Comparison of ENCODE assay signal across 21 mouse cellular contexts in the genomic region with DNA sequence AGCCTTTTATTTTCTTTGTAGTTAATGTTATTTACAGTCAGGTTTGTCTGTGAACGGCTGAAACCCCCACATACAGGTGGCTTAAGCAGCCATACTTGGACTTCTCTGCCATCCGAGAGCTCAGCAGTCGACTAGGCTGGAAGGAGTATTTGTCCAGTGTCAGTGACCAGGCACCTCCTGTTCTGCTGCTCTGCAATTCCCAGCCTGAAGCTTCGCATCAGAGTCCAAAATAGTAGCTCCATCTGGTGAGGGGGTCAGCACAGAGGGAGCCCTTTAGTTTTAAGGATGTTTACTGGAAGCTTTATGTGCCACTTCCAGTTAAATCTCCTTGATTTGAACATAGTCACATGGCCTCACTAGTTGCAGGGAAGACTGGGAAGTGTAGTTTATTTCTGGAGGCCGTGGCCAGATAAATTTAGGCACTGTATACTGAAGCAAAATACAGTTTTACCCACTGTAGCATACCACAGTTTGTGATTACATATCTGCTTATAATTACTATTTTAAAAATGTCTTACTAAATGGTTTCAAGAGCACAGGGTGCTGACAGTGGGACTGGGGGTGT.
A peak's percentile ranks its signal among the peaks of the same experiment; 100 is the strongest.
DNase-seq lines count a peak whose midpoint lies in the region; ATAC-seq and TF ChIP-seq lines count a peak whose summit lies in the region.
"Had no signal": no experiment of that assay in that cellular context is flagged by ENCODE, and none has a peak within 500 bp of the region (broad histone marks: within the 10 kb centered on the region; RNA-seq: fewer than 3 reads in every experiment).

No protein-coding gene starts in this region.

- no peak overlapping the region for H3K9ac ChIP-seq in MEL (ENCODE audit: control insufficient read depth, low read depth, low read length, poor library complexity, severe bottlenecking)
- H3K9ac ChIP-seq: embryonic facial prominence, embryonic 13.5 days; forebrain, embryonic 12.5 days; heart, embryonic 15.5 days; hindbrain, embryonic 13.5 days had no signal

- no peak for TF ChIP-seq POLR2A in MEL (IDR thresholded peaks at IDR 0.05; ENCODE audit: control insufficient read depth in 1 of 2, insufficient read depth in 1 of 2, low read depth in 1 of 2, low read length in 2 of 2, poor library complexity in 1 of 2)

- no peak overlapping the region for H3K27ac ChIP-seq in MEL (ENCODE audit: control insufficient read depth, low read depth, low read length)
- H3K27ac ChIP-seq: embryonic facial prominence, embryonic 13.5 days; forebrain, embryonic 12.5 days; gastrocnemius, adult 2 months; heart, embryonic 15.5 days; hindbrain, embryonic 13.5 days; hindbrain, postnatal 0 days had no signal

- TF ChIP-seq RAD21 in MEL (IDR thresholded peaks at IDR 0.05; ENCODE audit: low read depth, low read length) = no peak

- no peak overlapping the region for H3K4me3 ChIP-seq in MEL (ENCODE audit: control insufficient read depth in 1 of 2, insufficient read depth in 1 of 2, low read depth in 2 of 2, low read length in 2 of 2)
- H3K4me3 ChIP-seq: embryonic facial prominence, embryonic 13.5 days; forebrain, embryonic 12.5 days; gastrocnemius, adult 2 months; heart, embryonic 15.5 days; hindbrain, embryonic 13.5 days had no signal

- no peaks in the 10 kb centered on the region for H3K27me3 ChIP-seq in MEL (ENCODE audit: control insufficient read depth in 1 of 2, insufficient read depth in 2 of 2, low read length in 2 of 2)
- H3K27me3 ChIP-seq: embryonic facial prominence, embryonic 13.5 days; forebrain, embryonic 12.5 days; heart, embryonic 15.5 days; hindbrain, embryonic 13.5 days; Patski had no signal

- ATAC-seq in cerebellum, adult (ENCODE audit: insufficient number of reproducible peaks, low FRiP score, low TSS enrichment) = peak; percentile 78; the same call in 1 of the 2 replicates
- ATAC-seq: activated CD4-positive, CD25-positive, alpha-beta regulatory T cell, adult 4 months; forebrain, embryonic 16.5 days; hindbrain, postnatal 0 days; Patski had no signal

- TF ChIP-seq CTCF in MEL (IDR thresholded peaks at IDR 0.05 in 2 of 3, conservative IDR thresholded peaks at IDR 0.05 in 1 of 3; ENCODE audit: control insufficient read depth in 1 of 3, insufficient read depth in 1 of 3, low read depth in 2 of 3, low read length in 3 of 3, poor library complexity in 1 of 3, severe bottlenecking in 1 of 3) = no peak

- H3K36me3 ChIP-seq in MEL (ENCODE audit: control insufficient read depth in 1 of 2, insufficient read depth in 2 of 2, low read length in 2 of 2) = no peaks in the 10 kb centered on the region; a peak in 1 of 4 replicates

- no peaks in the 10 kb centered on the region for H3K9me3 ChIP-seq in MEL (replicated peaks; ENCODE audit: insufficient read depth, low read length)
- H3K9me3 ChIP-seq: embryonic facial prominence, embryonic 13.5 days; forebrain, embryonic 12.5 days; heart, embryonic 15.5 days; hindbrain, embryonic 13.5 days had no signal

- TF ChIP-seq EP300 in MEL (IDR thresholded peaks at IDR 0.05; ENCODE audit: low read depth in 1 of 2, low read length in 2 of 2) = no peak

- H3K4me1 ChIP-seq in MEL (ENCODE audit: control insufficient read depth in 1 of 2, insufficient read depth in 2 of 2, low read length in 2 of 2) = no peaks in the 10 kb centered on the region
- H3K4me1 ChIP-seq: embryonic facial prominence, embryonic 13.5 days; forebrain, embryonic 12.5 days; hindbrain, embryonic 13.5 days had no signal

- DNase-seq in cerebellum, postnatal 4 days (ENCODE audit: low spot score in 2 of 2) = no peak
- DNase-seq in MEL (ENCODE audit: low read depth, low spot score) = no peak
- DNase-seq in cerebellum, adult 18-20 months = peak; percentile 34 to 44
- DNase-seq in cerebellum, adult 9-11 months = peak; percentile 48
- no peak for DNase-seq in kidney, adult 11 months
- no peak for DNase-seq in kidney, adult 18-20 months
- DNase-seq in B cell, adult 2 months = no peak
- DNase-seq: adrenal gland, postnatal 14 days; gastrocnemius, adult 2 months; gastrocnemius, postnatal 25 days; heart, postnatal 14 days; kidney, adult 2 months had no signal

- H3K79me2 ChIP-seq in MEL (ENCODE audit: control insufficient read depth, insufficient read depth, low read length, poor library complexity) = no peaks in the 10 kb centered on the region

TF ChIP-seq in MEL, 35 proteins besides CTCF, POLR2A, EP300 and RAD21:
- TF ChIP-seq MAFK (IDR thresholded peaks at IDR 0.05; ENCODE audit: borderline replicate concordance, low read depth, low read length) (no peak), USF1 (IDR thresholded peaks at IDR 0.05; ENCODE audit: low read depth, low read length) (peak; percentile 25; the same call in 1 of the 2 replicates)

Comparison
In these comparisons a context has a peak if more than half of its experiments do, and no peak if none do; other contexts are left out.
1. DNase-seq: peak in cerebellum, adult 18-20 months (2 of 2) and cerebellum, adult 9-11 months (single experiment); none in cerebellum, postnatal 4 days (0 of 2), MEL (single experiment), kidney, adult 11 months (single experiment), kidney, adult 18-20 months (single experiment) and B cell, adult 2 months (0 of 2).